Mouse (Mus musculus): ENCODE measurements at regions not wholly inside any gene's neighbourhood (a gene's known extent, or its start where the extent isn't known, plus 50 kb on each side); places are given as distances from the start of the nearest gene placed in this dataset.
A peak's percentile ranks its signal among the peaks of the same experiment; 100 is the strongest.

GRCm38 (mm10) chr10:66807261-66807968 lies 288.5 kb upstream of the Jmjd1c start:
- H3K4me1 ChIP-seq (ENCODE audit: control insufficient read depth, insufficient read depth, insufficient read length, low read length), result no peaks in the 10 kb centered on the region
- no peak overlapping the region for H3K27ac ChIP-seq (replicated peaks; ENCODE audit: low read depth, low read length)
- H3K4me3 ChIP-seq (ENCODE audit: insufficient read depth, low read depth, low read length), result no peak overlapping the region

GRCm38 (mm10) chr10:66812515-66813260 lies 283.2 kb upstream of the Jmjd1c start:
- H3K4me1 ChIP-seq (ENCODE audit: control insufficient read depth, insufficient read depth, insufficient read length, low read length), result no peaks in the 10 kb centered on the region
- no peak overlapping the region for H3K4me3 ChIP-seq (ENCODE audit: insufficient read depth, low read depth, low read length)
- H3K27ac ChIP-seq (replicated peaks; ENCODE audit: low read depth, low read length), result no peak overlapping the region

GRCm38 (mm10) chr10:66813850-66814564 lies 281.9 kb upstream of the Jmjd1c start:
- no peak overlapping the region for H3K4me3 ChIP-seq (ENCODE audit: insufficient read depth, low read depth, low read length)
- H3K27ac ChIP-seq (replicated peaks; ENCODE audit: low read depth, low read length), result no peak overlapping the region
- no peaks in the 10 kb centered on the region for H3K4me1 ChIP-seq (ENCODE audit: control insufficient read depth, insufficient read depth, insufficient read length, low read length)

- no peak overlapping the region for H3K27ac ChIP-seq (replicated peaks; ENCODE audit: low read depth, low read length)
These were observed 281.2 kb upstream of the Jmjd1c start for GRCm38 (mm10) chr10:66814565-66815201.

GRCm38 (mm10) chr10:66815951-66816350 lies 280.0 kb upstream of the Jmjd1c start:
- no peaks in the 10 kb centered on the region for H3K4me1 ChIP-seq (ENCODE audit: control insufficient read depth, insufficient read depth, insufficient read length, low read length)
- no peak overlapping the region for H3K27ac ChIP-seq (replicated peaks; ENCODE audit: low read depth, low read length)
- no peak overlapping the region for H3K4me3 ChIP-seq (ENCODE audit: insufficient read depth, low read depth, low read length)

More at GRCm38 (mm10) chr10:66814565-66815201, 281.2 kb upstream of the Jmjd1c start:
- H3K4me3 ChIP-seq (ENCODE audit: insufficient read depth, low read depth, low read length), result no peak overlapping the region
- no peaks in the 10 kb centered on the region for H3K4me1 ChIP-seq (ENCODE audit: control insufficient read depth, insufficient read depth, insufficient read length, low read length)

- Histone ChIP-seq H3K4me1 (ENCODE audit: control insufficient read depth, insufficient read depth, insufficient read length, low read length) (no peaks in the 10 kb centered on the region), H3K4me3 (ENCODE audit: insufficient read depth, low read depth, low read length) (no peak overlapping the region), H3K27ac (replicated peaks; ENCODE audit: low read depth, low read length) (no peak overlapping the region)
These were observed 279.1 kb upstream of the Jmjd1c start for GRCm38 (mm10) chr10:66816776-66817175.

- no peak overlapping the region for H3K27ac ChIP-seq (replicated peaks; ENCODE audit: low read depth, low read length)
These were observed 278.0 kb upstream of the Jmjd1c start for GRCm38 (mm10) chr10:66817876-66818275.

GRCm38 (mm10) chr10:66819517-66819916 lies 276.4 kb upstream of the Jmjd1c start:
- Histone ChIP-seq H3K4me1 (ENCODE audit: control insufficient read depth, insufficient read depth, insufficient read length, low read length) (no peaks in the 10 kb centered on the region), H3K27ac (replicated peaks; ENCODE audit: low read depth, low read length) (no peak overlapping the region), H3K4me3 (ENCODE audit: insufficient read depth, low read depth, low read length) (no peak overlapping the region)

More at GRCm38 (mm10) chr10:66817876-66818275, 278.0 kb upstream of the Jmjd1c start:
- no peaks in the 10 kb centered on the region for H3K4me1 ChIP-seq (ENCODE audit: control insufficient read depth, insufficient read depth, insufficient read length, low read length)
- no peak overlapping the region for H3K4me3 ChIP-seq (ENCODE audit: insufficient read depth, low read depth, low read length)

GRCm38 (mm10) chr10:66825737-66826136 lies 270.2 kb upstream of the Jmjd1c start:
- H3K27ac ChIP-seq (replicated peaks; ENCODE audit: low read depth, low read length), result no peak overlapping the region
- no peak overlapping the region for H3K4me3 ChIP-seq (ENCODE audit: insufficient read depth, low read depth, low read length)
- no peaks in the 10 kb centered on the region for H3K4me1 ChIP-seq (ENCODE audit: control insufficient read depth, insufficient read depth, insufficient read length, low read length)

GRCm38 (mm10) chr10:66826327-66826726 lies 269.6 kb upstream of the Jmjd1c start:
- Histone ChIP-seq H3K27ac (replicated peaks; ENCODE audit: low read depth, low read length) (no peak overlapping the region), H3K4me1 (ENCODE audit: control insufficient read depth, insufficient read depth, insufficient read length, low read length) (no peaks in the 10 kb centered on the region), H3K4me3 (ENCODE audit: insufficient read depth, low read depth, low read length) (no peak overlapping the region)

GRCm38 (mm10) chr10:66834974-66835373 lies 261.0 kb upstream of the Jmjd1c start:
- Histone ChIP-seq H3K27ac (replicated peaks; ENCODE audit: low read depth, low read length) (no peak overlapping the region), H3K4me3 (ENCODE audit: insufficient read depth, low read depth, low read length) (no peak overlapping the region), H3K4me1 (ENCODE audit: control insufficient read depth, insufficient read depth, insufficient read length, low read length) (no peaks in the 10 kb centered on the region)

GRCm38 (mm10) chr10:66839058-66839457 lies 256.9 kb upstream of the Jmjd1c start:
- no peak overlapping the region for H3K4me3 ChIP-seq (ENCODE audit: insufficient read depth, low read depth, low read length)
- H3K4me1 ChIP-seq (ENCODE audit: control insufficient read depth, insufficient read depth, insufficient read length, low read length), result no peaks in the 10 kb centered on the region
- 0 out of 2 replicates have a peak overlapping the region, but pooled peaks have one; percentile 11 for H3K27ac ChIP-seq (replicated peaks; ENCODE audit: low read depth, low read length)

- H3K27ac ChIP-seq (replicated peaks; ENCODE audit: low read depth, low read length), result no peak overlapping the region
- H3K4me1 ChIP-seq (ENCODE audit: control insufficient read depth, insufficient read depth, insufficient read length, low read length), result peaks cover 1% of the 10 kb centered on the region; the same call in 1 of the 2 replicates
- H3K4me3 ChIP-seq (ENCODE audit: insufficient read depth, low read depth, low read length), result no peak overlapping the region
These were observed 252.7 kb upstream of the Jmjd1c start for GRCm38 (mm10) chr10:66843258-66843657.

- Histone ChIP-seq H3K4me3 (ENCODE audit: insufficient read depth, low read depth, low read length) (no peak overlapping the region), H3K27ac (replicated peaks; ENCODE audit: low read depth, low read length) (no peak overlapping the region), H3K4me1 (ENCODE audit: control insufficient read depth, insufficient read depth, insufficient read length, low read length) (peaks cover 3% of the 10 kb centered on the region; the same call in 1 of the 2 replicates)
These were observed 247.1 kb upstream of the Jmjd1c start for GRCm38 (mm10) chr10:66848778-66849177.

GRCm38 (mm10) chr10:66849681-66850080 lies 246.2 kb upstream of the Jmjd1c start:
- peaks cover 3% of the 10 kb centered on the region; the same call in 1 of the 2 replicates for H3K4me1 ChIP-seq (ENCODE audit: control insufficient read depth, insufficient read depth, insufficient read length, low read length)
- no peak overlapping the region for H3K27ac ChIP-seq (replicated peaks; ENCODE audit: low read depth, low read length)
- no peak overlapping the region for H3K4me3 ChIP-seq (ENCODE audit: insufficient read depth, low read depth, low read length)
